Mouse (Mus musculus) T-helper 17 cell (primary cell): ENCODE data around the gene 1700010B08Rik.

Source experiments
- in situ Hi-C, 2 experiments: fragments of 300-600 bp; cut with MboI, MseI; formaldehyde crosslinking; loops; 1 replicate in 1 of 2; 2 replicates in 1 of 2; pipeline ENCODE4 v1.15.1; 2025; ENCODE audit warnings: high pct_unique_total_duplicates in 2 of 2

Gene 1700010B08Rik

GRCm38 (mm10) chr2:173769183-173769582 lies 50.0 kb downstream of the 1700010B08Rik start:
- in situ Hi-C loops, result loop anchor here in 1 of 2 experiments (10.0 kb wide), 1 partner anchor 184 kb away; no protein-coding TSS in a partner anchor

GRCm38 (mm10) chr2:173770620-173771019 lies 51.4 kb downstream of the 1700010B08Rik start:
- in situ Hi-C loops, result no loop called here
